Comparison of ENCODE assay signal across 8 mouse cellular contexts in genomic region chr2:117439372-117440183, GRCm38 (mm10).
DNase-seq lines count a peak whose midpoint lies in the region; ATAC-seq and TF ChIP-seq lines count a peak whose summit lies in the region.
"Had no signal": no experiment of that assay in that cellular context is flagged by ENCODE, and none has a peak within 500 bp of the region (broad histone marks: within the 10 kb centered on the region; RNA-seq: fewer than 3 reads in every experiment).

No protein-coding gene starts in this region.

- peak; percentile 49 for DNase-seq in right cerebral cortex, postnatal 4 days
- DNase-seq in right cerebral cortex, postnatal 36 days (ENCODE audit: low spot score in 2 of 2) = no peak
- DNase-seq in forebrain, embryonic 11.5 days (ENCODE audit: low spot score) = peak; percentile 86
- peak; percentile 58 for DNase-seq in limb, embryonic 11.5 days (ENCODE audit: low spot score)
- DNase-seq in stomach, postnatal 0 days (ENCODE audit: low spot score) = no peak
- DNase-seq in cerebellum, postnatal 25 days = no peak
- DNase-seq in lung, postnatal 4 days = no peak

- peak; percentile 86 for ATAC-seq in forebrain, embryonic 11.5 days (replicated peaks; ENCODE audit: low FRiP score)
- ATAC-seq in limb, embryonic 11.5 days (ENCODE audit: insufficient number of reproducible peaks, low FRiP score, low TSS enrichment, low read depth) = no peak
- ATAC-seq in stomach, postnatal 0 days (ENCODE audit: low FRiP score, low TSS enrichment) = 0 out of 2 replicates have a peak, but pooled peaks have one; percentile 8
- ATAC-seq: liver, embryonic 12.5 days had no signal

- no peak overlapping the region for H3K9ac ChIP-seq in forebrain, embryonic 11.5 days (ENCODE audit: low read length)
- H3K9ac ChIP-seq in limb, embryonic 11.5 days (ENCODE audit: low read length) = no peak overlapping the region
- no peak overlapping the region for H3K9ac ChIP-seq in stomach, postnatal 0 days (ENCODE audit: low read length)
- H3K9ac ChIP-seq: liver, embryonic 12.5 days had no signal

- H3K4me3 ChIP-seq in forebrain, embryonic 11.5 days (ENCODE audit: low read depth, low read length) = no peak overlapping the region
- H3K4me3 ChIP-seq in limb, embryonic 11.5 days (ENCODE audit: low read depth, low read length) = no peak overlapping the region
- no peak overlapping the region for H3K4me3 ChIP-seq in stomach, postnatal 0 days (ENCODE audit: low read depth, low read length)
- H3K4me3 ChIP-seq: liver, embryonic 12.5 days had no signal

- no peak for TF ChIP-seq EP300 in stomach, postnatal 0 days (optimal IDR thresholded peaks at IDR 0.05)

- H3K4me1 ChIP-seq in forebrain, embryonic 11.5 days (replicated peaks; ENCODE audit: control insufficient read depth, insufficient read depth, low read length) = peaks cover 2% of the 10 kb centered on the region; the same call in 1 of the 2 replicates
- no peaks in the 10 kb centered on the region for H3K4me1 ChIP-seq in limb, embryonic 11.5 days (ENCODE audit: control insufficient read depth, insufficient read depth, low read length)
- H3K4me1 ChIP-seq in stomach, postnatal 0 days (replicated peaks; ENCODE audit: control insufficient read depth, insufficient read depth) = no peaks in the 10 kb centered on the region
- H3K4me1 ChIP-seq: liver, embryonic 12.5 days had no signal

- TF ChIP-seq CTCF in stomach, postnatal 0 days (IDR thresholded peaks at IDR 0.05; ENCODE audit: low read depth) = no peak

- no peaks in the 10 kb centered on the region for H3K9me3 ChIP-seq in forebrain, embryonic 11.5 days (ENCODE audit: control insufficient read depth, low read length)
- H3K9me3 ChIP-seq in limb, embryonic 11.5 days (ENCODE audit: control insufficient read depth, low read length) = no peaks in the 10 kb centered on the region
- H3K9me3 ChIP-seq in stomach, postnatal 0 days (ENCODE audit: control insufficient read depth, low read length) = no peaks in the 10 kb centered on the region
- H3K9me3 ChIP-seq: liver, embryonic 12.5 days had no signal

- whole genome bisulfite sequencing in forebrain, embryonic 11.5 days = 38% methylated on average over 12 of the region's 12 CpGs
- WGBS in limb, embryonic 11.5 days = 43% methylated on average over 12 of the region's 12 CpGs
- WGBS in stomach, postnatal 0 days = 63% methylated on average over 12 of the region's 12 CpGs

- no peak overlapping the region for H3K4me2 ChIP-seq in forebrain, embryonic 11.5 days (ENCODE audit: low read depth, low read length, severe bottlenecking)
- no peak overlapping the region for H3K4me2 ChIP-seq in limb, embryonic 11.5 days (ENCODE audit: low read depth, severe bottlenecking)
- H3K4me2 ChIP-seq in stomach, postnatal 0 days (replicated peaks; ENCODE audit: low read depth) = no peak overlapping the region
- H3K4me2 ChIP-seq: liver, embryonic 12.5 days had no signal

- H3K27ac ChIP-seq in forebrain, embryonic 11.5 days (ENCODE audit: low read depth, low read length) = peak overlapping the region; percentile 80
- H3K27ac ChIP-seq in limb, embryonic 11.5 days (replicated peaks; ENCODE audit: low read depth, low read length) = no peak overlapping the region
- no peak overlapping the region for H3K27ac ChIP-seq in stomach, postnatal 0 days (replicated peaks)
- H3K27ac ChIP-seq: liver, embryonic 12.5 days had no signal

- H3K36me3 ChIP-seq in forebrain, embryonic 11.5 days (ENCODE audit: control insufficient read depth, insufficient read depth, low read length) = no peaks in the 10 kb centered on the region
- H3K36me3 ChIP-seq in limb, embryonic 11.5 days (ENCODE audit: control insufficient read depth, insufficient read depth, low read length) = no peaks in the 10 kb centered on the region
- no peaks in the 10 kb centered on the region for H3K36me3 ChIP-seq in stomach, postnatal 0 days (ENCODE audit: control insufficient read depth, insufficient read depth, low read length)
- H3K36me3 ChIP-seq: liver, embryonic 12.5 days had no signal

- H3K27me3 ChIP-seq in forebrain, embryonic 11.5 days (ENCODE audit: control insufficient read depth, insufficient read depth, low read length) = no peaks in the 10 kb centered on the region
- H3K27me3 ChIP-seq in limb, embryonic 11.5 days (ENCODE audit: control insufficient read depth, insufficient read depth, low read length) = no peaks in the 10 kb centered on the region
- no peaks in the 10 kb centered on the region for H3K27me3 ChIP-seq in stomach, postnatal 0 days (ENCODE audit: control insufficient read depth, insufficient read depth, low read length)
- H3K27me3 ChIP-seq: liver, embryonic 12.5 days had no signal

Comparison
In these comparisons a context has a peak if more than half of its experiments do, and no peak if none do; other contexts are left out.
1. DNase-seq: peak in right cerebral cortex, postnatal 4 days (single experiment), forebrain, embryonic 11.5 days (single experiment) and limb, embryonic 11.5 days (single experiment); none in right cerebral cortex, postnatal 36 days (0 of 2), stomach, postnatal 0 days (single experiment), cerebellum, postnatal 25 days (0 of 2) and lung, postnatal 4 days (0 of 2).